Mouse (Mus musculus) stomach, embryonic 14.5 days (tissue): ENCODE data around the gene Slc17a6. TPM values are rescaled to one million over a fixed set of nuclear protein-coding genes. Genes with fewer than 3 reads are reported as not detected.
"Not testable (repeated sequence)": the region's sequence is repeated elsewhere in the genome, so short reads cannot be mapped to it uniquely, and the experiment has no call there.

Experiments
- ATAC-seq: fragments of 200-750 bp; cut with Nextera tagmentation; 2 replicates; pipeline ENCODE4 v1.8.0; 2017; ENCODE audit warnings: low read depth, moderate TSS enrichment; ENCODE audit not compliant: insufficient number of reproducible peaks, insufficient read depth, low FRiP score
- H3K27ac ChIP-seq: fragments of 300-500 bp; sonication (generic); 2 replicates; pipeline ENCODE4 v1.5.1; 2014; ENCODE audit warnings: mild to moderate bottlenecking, low read length, moderate library complexity, mixed read lengths
- H3K27me3 ChIP-seq: fragments of 300-500 bp; sonication (generic); 2 replicates; pipeline ENCODE4 v1.6.1; 2014; ENCODE audit warnings: low read length, control low read depth, mixed read lengths; ENCODE audit not compliant: control insufficient read depth, insufficient read depth
- H3K36me3 ChIP-seq: fragments of 300-500 bp; sonication (generic); 2 replicates; pipeline ENCODE4 v1.6.1; 2014; ENCODE audit warnings: mild to moderate bottlenecking, control low read depth, low read length, moderate library complexity, mixed read lengths; ENCODE audit not compliant: control insufficient read depth, insufficient read depth
- H3K4me1 ChIP-seq: fragments of 300-500 bp; sonication (generic); 2 replicates; pipeline ENCODE4 v1.6.1; 2014; ENCODE audit warnings: low read length, control low read depth, mixed read lengths; ENCODE audit not compliant: control insufficient read depth, insufficient read depth
- H3K4me2 ChIP-seq: fragments of 300-500 bp; sonication (generic); replicated peaks from 2 replicates; pipeline ENCODE4 v1.6.1; 2014; ENCODE audit warnings: low read depth, low read length, control low read depth
- H3K4me3 ChIP-seq: fragments of 300-500 bp; sonication (generic); 2 replicates; pipeline ENCODE4 v1.5.1; 2014; ENCODE audit warnings: low read depth, low read length, control low read depth
- H3K9ac ChIP-seq: fragments of 300-500 bp; sonication (generic); replicated peaks from 2 replicates; pipeline ENCODE4 v1.6.1; 2014; ENCODE audit warnings: low read depth, mild to moderate bottlenecking, control low read depth, low read length, moderate library complexity, mixed read lengths
- H3K9me3 ChIP-seq: fragments of 300-500 bp; sonication (generic); 2 replicates; pipeline ENCODE4 v1.6.1; 2016; ENCODE audit warnings: low read depth, low read length, control low read depth; ENCODE audit not compliant: control insufficient read depth
- WGBS: fragments of 180-500 bp; shearing (Covaris S2); extraction: QIAGEN DNeasy Blood & Tissue Kit; methylation state at CpG from one replicate; pipeline ENCODE4 v1.1.7; 2014; 5-methylcytosine and 5-hydroxymethylcytosine counted together
- polyA plus RNA-seq: library from polyadenylated mRNA; unstranded; fragments of >200 nt; fragmentation: Nextera tagmentation; extraction: Ambion mirVana; gene quantifications from 2 replicates; pipeline ENCODE4 v1.2.1, GENCODE M21; 2014

Slc17a6 gene
- polyA plus RNA-seq, 1 experiment from 2014 or later, result not detected

DNA sequence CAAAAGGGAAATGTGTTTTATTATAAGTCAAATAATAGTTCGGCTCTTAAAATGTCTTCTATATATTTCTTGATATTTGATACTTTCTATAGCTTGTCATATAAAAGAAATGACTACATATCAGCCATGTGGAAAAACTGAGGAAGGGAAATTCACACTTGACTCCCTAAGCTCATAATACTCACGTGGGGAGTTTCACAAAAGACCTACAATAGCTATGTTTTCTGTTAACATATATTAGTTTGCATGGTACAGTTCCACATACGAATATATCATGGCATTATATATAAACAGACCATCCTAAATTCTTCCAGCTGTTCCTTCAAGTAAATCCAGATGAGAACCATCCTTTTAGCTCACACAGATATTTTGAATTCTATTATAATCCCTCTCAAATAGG lies 88.5 kb downstream of the Slc17a6 start:
- H3K27ac ChIP-seq, H3K4me3 ChIP-seq, H3K36me3 ChIP-seq, H3K27me3 ChIP-seq, H3K4me2 ChIP-seq, H3K9me3 ChIP-seq, H3K4me1 ChIP-seq, H3K9ac ChIP-seq, ATAC-seq: not testable (repeated sequence)
- 44% methylated on average over 3 of the region's 3 CpGs for WGBS

DNA sequence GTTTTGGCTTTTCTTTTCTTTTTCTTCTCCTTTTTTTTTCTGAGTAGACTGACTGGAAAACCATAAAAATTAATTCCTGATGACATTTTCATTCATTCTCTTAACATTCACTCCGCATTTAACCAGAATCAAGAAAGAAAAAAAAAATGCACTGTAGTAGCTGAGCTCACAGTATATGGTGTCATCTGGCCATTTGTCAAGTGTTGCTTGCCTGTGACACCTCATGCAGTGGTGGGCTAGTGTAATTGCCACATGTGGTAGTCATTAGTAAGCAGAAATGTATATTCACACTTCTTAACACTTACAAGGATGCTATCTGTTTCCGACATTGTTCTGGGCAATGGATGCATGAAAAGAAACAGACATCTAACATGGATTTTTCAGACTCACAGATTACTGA lies 94.0 kb downstream of the Slc17a6 start:
- Histone ChIP-seq H3K4me1 (no peaks in the 10 kb centered on the region), H3K27me3 (no peaks in the 10 kb centered on the region), H3K4me3 (no peak overlapping the region), H3K9me3 (no peaks in the 10 kb centered on the region), H3K27ac (no peak overlapping the region), H3K9ac (no peak overlapping the region), H3K36me3 (no peaks in the 10 kb centered on the region), H3K4me2 (no peak overlapping the region)
- 80% methylated on average over 2 of the region's 2 CpGs for WGBS
- ATAC-seq, result no peak

Other genes with a start within 250 kb of the Slc17a6 start
- gene Ano5, start 111.0 kb upstream of the Slc17a6 start, polyA plus RNA-seq, result 0.25 and 0.27 TPM in 2 replicates
- 17.5 and 19.7 TPM in 2 replicates for gene Gas2, start 240.0 kb downstream of the Slc17a6 start, polyA plus RNA-seq
- gene Fancf, start 240.3 kb downstream of the Slc17a6 start, polyA plus RNA-seq, result 5.1 and 7.0 TPM in 2 replicates